Mouse (Mus musculus) ES-E14 (cell line): ENCODE results near the gene Bcl9l. TPM values are rescaled to one million over a fixed set of nuclear protein-coding genes. Genes with fewer than 3 reads are reported as not detected.
A peak's percentile ranks its signal among the peaks of the same experiment; 100 is the strongest.

Experiments used
- DNase-seq: peaks from one replicate; pipeline ENCODE4 v3.0.0-alpha.2; 2013; ENCODE audit warnings: low read depth, low spot score
- H3K27ac ChIP-seq: 2 replicates; pipeline ENCODE4 v1.5.1; 2012; ENCODE audit warnings: low read depth, mild to moderate bottlenecking, low read length, moderate library complexity, mixed read lengths; ENCODE audit not compliant: poor library complexity, insufficient read depth, severe bottlenecking
- H3K36me3 ChIP-seq: 2 replicates; pipeline ENCODE4 v1.6.1; 2012; ENCODE audit warnings: mild to moderate bottlenecking, low read length, moderate library complexity, mixed read lengths; ENCODE audit not compliant: control insufficient read depth, poor library complexity, insufficient read depth, severe bottlenecking
- H3K4me1 ChIP-seq, 2 experiments: fragments of 150-350 bp in 1 of 2; sonication (generic) in 1 of 2; 2 replicates each; pipeline ENCODE4 v1.6.1; 2012; ENCODE audit warnings: low read length in 2 of 2, mild to moderate bottlenecking in 1 of 2, mixed read lengths in 1 of 2; ENCODE audit not compliant: control insufficient read depth in 2 of 2, insufficient read depth in 2 of 2, poor library complexity in 1 of 2
- H3K4me3 ChIP-seq, 2 experiments: fragments of 150-350 bp in 1 of 2; sonication (generic) in 1 of 2; 2 replicates each; pipeline ENCODE4 v1.5.1; 2012; ENCODE audit warnings: low read length in 2 of 2, low read depth in 1 of 2, mild to moderate bottlenecking in 1 of 2, mixed read lengths in 1 of 2; ENCODE audit not compliant: insufficient read depth in 1 of 2, poor library complexity in 1 of 2, severe bottlenecking in 1 of 2
- H3K9ac ChIP-seq: 2 replicates; pipeline ENCODE4 v1.6.1; 2012; ENCODE audit warnings: low read depth, mild to moderate bottlenecking, low read length, mixed read lengths; ENCODE audit not compliant: poor library complexity, insufficient read depth, severe bottlenecking
- H3K9me3 ChIP-seq: fragments of 150-350 bp; sonication (generic); 2 replicates; pipeline ENCODE4 v1.6.1; 2012; ENCODE audit warnings: low read depth, mild to moderate bottlenecking, low read length; ENCODE audit not compliant: control insufficient read depth, insufficient read depth
- CHD2 ChIP-seq: IDR thresholded peaks from 2 replicates; pipeline ENCODE4 v1.6.1; 2014; ENCODE audit warnings: mild to moderate bottlenecking, low read depth, low read length, inconsistent platforms
- HCFC1 ChIP-seq: IDR thresholded peaks from 2 replicates; pipeline ENCODE4 v1.6.1; 2012; ENCODE audit warnings: low read length, inconsistent platforms, borderline replicate concordance; ENCODE audit not compliant: insufficient read depth
- MAFK ChIP-seq: IDR thresholded peaks from 2 replicates; pipeline ENCODE4 v1.6.1; 2014; ENCODE audit warnings: mild to moderate bottlenecking, low read depth, low read length, inconsistent platforms; ENCODE audit not compliant: insufficient read depth
- ZC3H11A ChIP-seq: IDR thresholded peaks from 2 replicates; pipeline ENCODE4 v1.6.1; 2012; ENCODE audit warnings: low read depth, mild to moderate bottlenecking, inconsistent platforms, low read length, borderline replicate concordance
- ZNF384 ChIP-seq: IDR thresholded peaks from 2 replicates; pipeline ENCODE4 v1.6.1; 2012; ENCODE audit warnings: low read depth, low read length, inconsistent platforms
- in situ Hi-C, 2 experiments: fragments of 600-800 bp; cut with MboI; formaldehyde crosslinking; loops; one replicate each; pipeline ENCODE4 v1.15.1; 2025; ENCODE audit warnings: low sequenced_read_pairs in 2 of 2, inconsistent platforms in 1 of 2; ENCODE audit not compliant: unreplicated experiment in 2 of 2
- total RNA-seq: library from RNA; depleted of rRNA; stranded (reverse); fragments of 300-350 nt; gene quantifications from 2 replicates; pipeline ENCODE4 v1.2.3, GENCODE M21; 2012

The Bcl9l gene
- total RNA-seq, 1 experiment: 6.7 TPM

DNA sequence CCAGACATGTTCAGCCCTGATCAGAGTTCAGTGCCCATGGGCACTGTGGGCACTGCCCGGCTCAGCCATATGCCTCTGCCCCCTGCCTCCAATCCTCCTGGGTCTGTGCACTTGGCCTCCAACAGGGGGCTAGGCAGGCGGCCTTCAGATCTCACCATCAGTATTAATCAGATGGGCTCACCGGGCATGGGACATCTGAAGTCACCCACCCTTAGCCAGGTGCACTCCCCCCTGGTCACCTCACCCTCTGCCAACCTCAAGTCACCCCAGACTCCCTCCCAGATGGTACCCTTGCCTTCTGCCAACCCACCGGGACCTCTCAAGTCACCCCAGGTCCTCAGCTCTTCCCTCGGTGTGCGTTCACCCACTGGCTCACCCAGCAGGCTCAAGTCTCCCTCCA is 24.7 kb downstream of the Bcl9l start:
- peaks cover 18% of the 10 kb centered on the region; the same call in 1 of the 2 replicates for H3K36me3 ChIP-seq
- H3K27ac ChIP-seq: no peak overlapping the region
- no peaks in the 10 kb centered on the region for H3K9me3 ChIP-seq
- H3K4me3 ChIP-seq: no peak overlapping the region
- in situ Hi-C loops: loop anchor here in 1 of 2 experiments (5.0 kb wide), 1 partner anchor 35 kb away; no protein-coding TSS in a partner anchor
- DNase-seq: no peak
- no peak overlapping the region for H3K9ac ChIP-seq
- peaks cover 0 to 14% of the 10 kb centered on the region in 2 experiments; a peak in 1 of 4 replicates for H3K4me1 ChIP-seq
- TF ChIP-seq ZNF384 (no peak), CHD2 (no peak)

- H3K4me3 ChIP-seq: no peak overlapping the region
- no peaks in the 10 kb centered on the region for H3K9me3 ChIP-seq
- no peak overlapping the region for H3K27ac ChIP-seq
- TF ChIP-seq ZNF384: no peak
- TF ChIP-seq HCFC1: no peak
- TF ChIP-seq ZC3H11A: no peak
- TF ChIP-seq MAFK: no peak
- no peak for TF ChIP-seq CHD2
- no peak for DNase-seq
- peaks cover 18% of the 10 kb centered on the region; the same call in 1 of the 2 replicates for H3K36me3 ChIP-seq
- H3K4me1 ChIP-seq: peaks cover 0 to 14% of the 10 kb centered on the region in 2 experiments; a peak in 1 of 4 replicates
- H3K9ac ChIP-seq: no peak overlapping the region
- in situ Hi-C loops: loop anchor here in 1 of 2 experiments (5.0 kb wide), 1 partner anchor 36 kb away; no protein-coding TSS in a partner anchor
Measured at GRCm38 (mm10) chr9:44508124-44508619, 25.5 kb downstream of the Bcl9l start.

- no peak overlapping the region for H3K27ac ChIP-seq
- TF ChIP-seq MAFK (no peak), CHD2 (no peak), HCFC1 (no peak), ZNF384 (no peak)
- no peaks in the 10 kb centered on the region for H3K9me3 ChIP-seq
- in situ Hi-C loops: loop anchor here in 1 of 2 experiments (5.0 kb wide), 1 partner anchor 37 kb away; no protein-coding TSS in a partner anchor
- no peak overlapping the region for H3K4me3 ChIP-seq
- peaks cover 0 to 14% of the 10 kb centered on the region in 2 experiments; a peak in 1 of 4 replicates for H3K4me1 ChIP-seq
- peaks cover 18% of the 10 kb centered on the region; the same call in 1 of the 2 replicates for H3K36me3 ChIP-seq
- DNase-seq: no peak
- no peak overlapping the region for H3K9ac ChIP-seq
Measured at GRCm38 (mm10) chr9:44508721-44509486, 26.3 kb downstream of the Bcl9l start.

DNA sequence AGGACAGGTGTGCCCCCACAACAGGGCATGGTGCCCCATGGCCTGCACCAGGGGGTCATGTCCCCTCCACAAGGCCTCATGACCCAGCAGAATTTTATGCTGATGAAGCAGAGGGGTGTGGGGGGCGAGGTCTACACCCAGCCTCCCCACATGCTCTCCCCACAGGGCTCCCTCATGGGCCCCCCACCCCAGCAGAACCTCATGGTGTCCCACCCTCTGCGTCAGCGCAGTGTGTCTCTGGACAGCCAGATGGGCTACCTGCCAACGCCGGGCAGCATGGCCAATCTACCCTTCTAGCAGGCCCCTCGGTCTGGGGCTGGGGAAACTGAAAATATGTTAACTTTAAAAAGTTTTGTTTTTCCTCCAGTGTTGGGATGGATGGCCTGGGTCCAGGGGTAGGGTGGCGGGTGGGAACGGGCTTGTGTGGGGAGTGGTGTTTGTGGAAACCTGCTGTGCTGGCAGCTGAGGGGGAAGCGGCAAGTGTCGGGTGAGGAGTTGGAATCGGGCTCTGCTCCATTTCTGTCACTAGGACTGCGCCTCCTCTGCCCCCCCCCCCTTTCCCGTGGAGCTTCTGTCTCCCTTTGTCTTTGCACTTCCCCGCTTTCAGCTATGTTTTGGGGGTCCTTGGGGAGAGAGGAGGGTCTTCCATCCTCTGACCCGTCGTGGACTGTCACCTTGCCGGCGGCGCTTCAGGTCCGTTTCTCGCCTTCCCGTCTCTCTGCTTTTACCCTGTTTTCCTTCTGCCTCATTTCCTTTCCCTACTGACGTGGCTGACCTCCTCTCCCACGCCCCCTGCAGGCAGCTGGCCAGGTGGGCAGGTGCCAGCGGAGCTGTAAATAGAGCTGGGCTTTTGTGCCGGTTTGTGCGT is 27.1 kb downstream of the Bcl9l start:
- in situ Hi-C loops: loop anchor here in 1 of 2 experiments (5.0 kb wide), 1 partner anchor 37 kb away; no protein-coding TSS in a partner anchor
- H3K4me1 ChIP-seq: peaks cover 0 to 14% of the 10 kb centered on the region in 2 experiments; a peak in 1 of 4 replicates
- peak overlapping the region; percentile 22; the same call in 1 of the 2 replicates for H3K9ac ChIP-seq

More for the DNA sequence above, 27.1 kb downstream of the Bcl9l start:
- H3K36me3 ChIP-seq: peaks cover 18% of the 10 kb centered on the region; the same call in 1 of the 2 replicates
- H3K9me3 ChIP-seq: no peaks in the 10 kb centered on the region
- H3K27ac ChIP-seq: no peak overlapping the region
- TF ChIP-seq MAFK (no peak), CHD2 (no peak), HCFC1 (no peak), ZNF384 (no peak), ZC3H11A (no peak)
- peak overlapping the region; percentile 17 to 29; a peak in 3 of 4 replicates for H3K4me3 ChIP-seq
- DNase-seq: no peak
